Mouse (Mus musculus) brain, embryonic 14.5 days (tissue): ENCODE measurements around the gene Nags. TPM values are rescaled to one million over a fixed set of nuclear protein-coding genes. Genes with fewer than 3 reads are reported as not detected.
A peak's percentile ranks its signal among the peaks of the same experiment; 100 is the strongest.

Source experiments
- DNase-seq: peaks from one replicate; pipeline ENCODE4 v3.0.0-alpha.2; 2011; ENCODE audit warnings: low read depth
- CTCF ChIP-seq: fragments of 200-500 bp; IDR thresholded peaks from 2 replicates; pipeline ENCODE4 v1.5.1; 2012; ENCODE audit warnings: inconsistent platforms, mild to moderate bottlenecking, moderate library complexity, borderline replicate concordance; ENCODE audit not compliant: insufficient read depth, insufficient read length; ENCODE audit errors: extremely low read depth
- POLR2A ChIP-seq: fragments of 200-500 bp; IDR thresholded peaks from 2 replicates; pipeline ENCODE4 v1.6.1; 2012; ENCODE audit warnings: mild to moderate bottlenecking, inconsistent platforms, borderline replicate concordance; ENCODE audit not compliant: poor library complexity, insufficient read depth, insufficient read length, severe bottlenecking; ENCODE audit errors: extremely low read depth
- polyA plus RNA-seq: library from polyadenylated mRNA; depleted of rRNA; stranded (reverse); fragments of >200 nt; gene quantifications from 2 replicates; pipeline ENCODE4 v1.2.3, GENCODE M21; 2012; rRNA removed

Nags gene
- polyA plus RNA-seq: 0.04 and 0.05 TPM in 2 replicates

- TF ChIP-seq CTCF: no peak
- no peak for TF ChIP-seq POLR2A
- DNase-seq: no peak
Measured at GRCm38 (mm10) chr11:102145471-102146001, at the start of gene Nags. Nags (plus strand) TSS chr11:102145513.

- TF ChIP-seq POLR2A (no peak), CTCF (no peak)
- DNase-seq: no peak
Measured at GRCm38 (mm10) chr11:102095676-102096075, 49.6 kb upstream of the Nags start.

- DNase-seq: no peak
- TF ChIP-seq CTCF: no peak
- no peak for TF ChIP-seq POLR2A
Measured at GRCm38 (mm10) chr11:102096446-102096845, 48.9 kb upstream of the Nags start.

- peak; percentile 95 for DNase-seq
- TF ChIP-seq POLR2A: no peak
- TF ChIP-seq CTCF: peak; percentile 61
Measured at GRCm38 (mm10) chr11:102096887-102097391, 48.4 kb upstream of the Nags start.

GRCm38 (mm10) chr11:102101219-102101618 is 44.1 kb upstream of the Nags start, which contains the start of gene Ppy:
Ppy (minus strand) TSS chr11:102101319.
- TF ChIP-seq CTCF (no peak), POLR2A (no peak)
- DNase-seq: no peak

- peak; percentile 80 for DNase-seq
- peak; percentile 94 for TF ChIP-seq CTCF
- no peak for TF ChIP-seq POLR2A
Measured at GRCm38 (mm10) chr11:102102485-102103258, 42.6 kb upstream of the Nags start.

GRCm38 (mm10) chr11:102106911-102107310 is 38.4 kb upstream of the Nags start:
- TF ChIP-seq CTCF (no peak), POLR2A (no peak)
- DNase-seq: no peak

GRCm38 (mm10) chr11:102107732-102108131 is 37.6 kb upstream of the Nags start, which contains the start of gene Pyy:
Pyy (minus strand) TSS chr11:102107832.
- TF ChIP-seq POLR2A (no peak), CTCF (no peak)
- no peak for DNase-seq

- no peak for TF ChIP-seq POLR2A
Measured at GRCm38 (mm10) chr11:102111576-102111975, 33.7 kb upstream of the Nags start.

GRCm38 (mm10) chr11:102116241-102116640 is 29.1 kb upstream of the Nags start:
- TF ChIP-seq POLR2A: no peak
- TF ChIP-seq CTCF: no peak
- no peak for DNase-seq

More at GRCm38 (mm10) chr11:102111576-102111975, 33.7 kb upstream of the Nags start:
- no peak for DNase-seq

GRCm38 (mm10) chr11:102117386-102117785 is 27.9 kb upstream of the Nags start:
- no peak for DNase-seq
- TF ChIP-seq CTCF (no peak), POLR2A (no peak)

- DNase-seq: peak; percentile 55
- no peak for TF ChIP-seq POLR2A
- TF ChIP-seq CTCF: no peak
Measured at GRCm38 (mm10) chr11:102134516-102134915, 10.8 kb upstream of the Nags start.

GRCm38 (mm10) chr11:102137625-102138446 is 7.5 kb upstream of the Nags start:
- TF ChIP-seq CTCF (no peak), POLR2A (no peak)
- DNase-seq: no peak
